ENCODE assay signal across 1 mouse cellular context in the genomic region with DNA sequence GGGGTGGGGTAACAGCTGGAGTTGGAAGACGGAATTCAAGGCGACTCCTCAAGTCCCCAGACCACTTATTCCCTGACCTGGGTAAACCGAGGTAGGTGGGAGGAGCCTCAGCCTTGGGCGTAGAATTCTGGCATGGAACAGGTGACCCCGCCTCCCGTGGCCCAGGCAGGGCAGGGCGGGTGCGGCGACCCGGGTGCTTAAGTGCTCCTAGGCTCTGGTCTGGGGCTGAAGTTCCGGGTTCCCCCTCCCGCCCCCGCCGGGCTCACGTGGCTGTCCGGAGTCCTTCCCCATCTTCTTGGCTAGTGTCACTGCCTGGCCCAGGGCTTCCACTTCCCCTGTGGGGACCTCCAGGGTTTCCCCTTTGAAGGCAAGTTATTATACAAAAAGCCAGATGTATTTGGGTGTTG.
A peak's percentile ranks its signal among the peaks of the same experiment; 100 is the strongest.
TF ChIP-seq lines count a peak whose summit lies in the region.

No protein-coding gene starts in this region.

TF ChIP-seq in CH12.LX, 34 proteins besides CTCF, POLR2A, EP300 and RAD21 (continued from another document):
- TF ChIP-seq USF2 (conservative IDR thresholded peaks at IDR 0.05; ENCODE audit: low read depth, low read length): peak; percentile 55; the same call in 1 of the 2 replicates
- TF ChIP-seq BHLHE40 (IDR thresholded peaks at IDR 0.05; ENCODE audit: low read depth, low read length): peak; percentile 98
